Mouse (Mus musculus): ENCODE results near the gene Tmigd1.

The Tmigd1 gene

GRCm38 (mm10) chr11:76901579-76902361 lies at the start of gene Tmigd1:
Gene Tmigd1 (plus strand): TSS chr11:76902159.
- DNase-seq (ENCODE audit: low read depth, low spot score) = no peak

DNA sequence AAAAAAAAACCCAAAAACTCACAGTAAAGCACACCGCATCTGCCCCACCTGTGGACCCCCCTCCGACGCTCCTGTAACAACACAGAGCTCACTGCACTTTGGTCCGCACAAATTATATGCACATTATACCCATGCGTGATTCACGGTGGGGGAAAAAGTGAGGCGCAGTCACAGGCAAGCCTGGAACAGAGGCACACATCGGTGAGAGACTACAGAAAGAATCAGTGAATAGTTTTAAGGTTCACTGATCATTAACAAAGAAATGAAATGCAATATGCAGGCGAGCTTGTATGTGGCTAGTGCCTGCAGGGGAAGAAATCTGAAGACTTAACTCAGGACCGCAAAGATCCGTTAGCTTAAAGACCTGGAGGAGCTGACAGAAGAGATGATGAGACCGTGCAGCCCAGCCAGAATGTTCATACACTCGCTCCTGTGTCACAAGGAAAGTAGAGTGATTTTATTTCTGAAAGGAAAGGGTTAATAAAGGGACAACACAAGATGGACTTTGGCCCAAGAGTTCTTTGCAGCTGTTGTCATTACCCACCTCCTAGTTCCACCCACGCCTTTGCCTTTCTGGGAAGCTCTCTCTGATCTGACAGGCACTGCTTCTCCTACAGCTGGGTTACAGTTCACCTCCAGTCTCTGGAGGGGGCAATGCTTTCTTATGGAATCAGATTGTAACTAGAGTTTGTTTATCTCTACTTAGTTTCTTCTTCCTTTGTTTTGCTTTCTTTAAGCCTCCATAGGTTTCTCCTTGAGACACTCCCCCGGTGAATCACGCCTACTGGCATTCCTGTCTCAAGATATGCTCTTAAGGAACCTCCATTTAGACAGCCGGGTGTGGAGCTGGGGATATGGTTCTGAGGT lies 47.3 kb upstream of the Tmigd1 start:
- no peak for DNase-seq (ENCODE audit: low read depth, low spot score)

- no peak for DNase-seq (ENCODE audit: low read depth, low spot score)
Measured at GRCm38 (mm10) chr11:76856601-76857000, 45.4 kb upstream of the Tmigd1 start.

GRCm38 (mm10) chr11:76857111-76857510 lies 44.8 kb upstream of the Tmigd1 start:
- DNase-seq (ENCODE audit: low read depth, low spot score) = no peak

GRCm38 (mm10) chr11:76858781-76859180 lies 43.2 kb upstream of the Tmigd1 start:
- DNase-seq (ENCODE audit: low read depth, low spot score) = no peak

DNA sequence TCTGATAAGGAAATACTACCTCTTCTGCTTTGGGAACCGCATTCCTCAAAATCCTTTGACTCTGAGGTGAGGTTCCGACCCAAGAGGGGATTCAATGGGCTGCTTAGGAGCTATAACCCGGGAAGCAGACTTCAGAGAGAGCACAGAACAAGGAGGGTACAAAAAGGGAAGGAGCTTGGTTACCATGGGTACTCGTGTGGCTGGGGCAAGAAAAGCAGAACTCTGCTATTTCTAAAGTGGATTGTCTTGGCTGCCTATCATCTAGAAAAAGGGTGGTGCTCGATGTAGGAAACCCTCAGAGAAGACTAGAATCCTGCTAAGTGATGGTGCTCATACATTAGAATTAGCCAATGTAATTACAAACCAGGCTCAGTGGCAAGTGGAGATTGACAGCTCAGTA lies 42.7 kb upstream of the Tmigd1 start:
- no peak for DNase-seq (ENCODE audit: low read depth, low spot score)

- no peak for DNase-seq (ENCODE audit: low read depth, low spot score)
Measured at GRCm38 (mm10) chr11:76861185-76861584, 40.8 kb upstream of the Tmigd1 start.

DNA sequence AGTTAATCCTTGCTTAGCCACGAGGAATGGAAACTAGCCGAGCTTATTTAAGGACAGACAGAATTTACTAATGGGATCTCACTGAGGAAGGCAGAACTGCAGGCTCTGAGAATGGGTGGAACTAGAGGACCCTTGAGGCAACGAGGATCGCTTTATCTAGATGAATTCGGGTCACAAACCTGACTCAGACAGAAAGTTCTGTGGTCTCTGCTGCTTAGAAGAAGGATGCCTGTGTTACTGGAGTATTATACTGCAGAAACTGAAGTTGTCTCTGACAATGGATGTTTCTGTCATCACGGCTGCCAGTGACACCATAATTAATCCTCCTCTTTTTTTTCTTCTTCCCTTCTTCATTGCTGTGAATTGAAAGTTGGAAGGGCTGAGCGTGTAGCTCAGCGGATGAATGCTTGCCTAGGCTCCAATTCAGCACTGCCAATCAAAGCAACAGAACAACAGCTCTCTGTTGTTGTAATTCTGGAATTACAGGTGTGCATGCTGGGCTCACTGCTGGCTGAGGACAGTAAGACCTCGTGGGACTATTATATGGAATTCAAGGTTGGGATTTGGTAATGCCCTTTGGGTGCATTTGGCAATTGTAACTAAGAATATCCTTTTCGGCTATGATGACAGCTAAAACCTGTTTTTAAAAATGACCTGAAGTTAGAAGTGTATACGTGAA lies 29.3 kb upstream of the Tmigd1 start:
- DNase-seq (ENCODE audit: low read depth, low spot score) = no peak

- DNase-seq (ENCODE audit: low read depth, low spot score) = no peak
Measured at GRCm38 (mm10) chr11:76873865-76874264, 28.1 kb upstream of the Tmigd1 start.

DNA sequence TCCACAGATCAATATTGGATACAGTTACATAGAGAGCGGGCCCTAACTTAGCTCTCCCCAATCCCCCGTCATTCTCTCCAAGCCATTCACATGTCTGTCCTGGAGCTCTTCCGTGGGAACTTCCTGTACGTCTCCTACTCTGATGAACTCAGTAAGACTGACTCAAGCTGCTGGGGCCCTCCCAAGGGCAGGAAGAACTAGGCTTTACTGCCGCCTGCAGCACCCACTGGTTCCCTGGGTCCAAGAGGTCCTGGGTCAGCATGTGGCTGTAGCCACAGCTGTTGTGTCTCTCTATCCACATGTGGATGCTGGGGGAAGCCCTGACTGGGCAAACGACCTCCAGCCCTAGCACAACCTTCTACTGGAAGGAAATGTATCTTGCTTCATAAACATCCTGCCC lies 27.2 kb upstream of the Tmigd1 start:
- no peak for DNase-seq (ENCODE audit: low read depth, low spot score)

- DNase-seq (ENCODE audit: low read depth, low spot score) = no peak
Measured at GRCm38 (mm10) chr11:76879816-76880215, 22.1 kb upstream of the Tmigd1 start.

DNA sequence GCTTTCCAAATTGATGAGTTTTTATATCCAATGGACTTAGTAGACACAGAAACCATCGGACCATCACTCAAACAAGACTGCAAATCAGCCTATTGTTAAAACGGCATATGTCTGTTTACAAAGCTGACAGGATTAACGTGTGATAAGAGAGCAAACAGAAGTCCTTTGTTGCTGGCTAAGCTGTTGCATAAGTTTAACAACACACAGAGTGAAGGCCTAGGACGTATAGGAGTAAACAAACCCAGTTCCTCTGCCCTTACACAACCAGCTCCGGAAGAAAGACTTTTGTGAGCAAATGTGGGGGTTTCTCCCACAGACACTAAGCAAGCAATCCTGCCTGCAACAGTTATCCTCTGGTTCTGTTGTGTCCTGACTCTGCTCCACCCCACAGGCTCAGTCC lies 17.5 kb upstream of the Tmigd1 start:
- DNase-seq (ENCODE audit: low read depth, low spot score) = no peak

- no peak for DNase-seq (ENCODE audit: low read depth, low spot score)
Measured at GRCm38 (mm10) chr11:76889339-76890164, 12.4 kb upstream of the Tmigd1 start.

DNA sequence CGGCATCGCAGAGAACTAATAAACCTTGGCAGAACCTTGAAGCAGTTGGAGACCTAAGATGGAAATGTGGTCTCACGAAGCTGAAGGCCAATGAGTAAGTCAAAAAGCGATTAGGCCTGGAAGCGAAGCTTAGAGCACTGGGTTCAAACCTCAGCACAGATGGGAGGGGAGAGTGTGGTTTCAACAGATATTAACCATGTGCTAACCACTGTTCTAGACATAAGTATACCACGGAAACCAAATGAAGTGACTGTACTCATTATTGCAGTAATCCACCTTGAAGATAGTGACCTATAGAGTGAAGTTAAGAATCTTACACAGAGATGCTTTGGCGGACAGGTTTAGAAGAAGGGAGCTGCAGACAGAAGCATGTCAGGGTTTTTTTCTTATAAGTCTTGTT lies 10.8 kb upstream of the Tmigd1 start:
- DNase-seq (ENCODE audit: low read depth, low spot score) = no peak

GRCm38 (mm10) chr11:76891738-76892349 lies 10.1 kb upstream of the Tmigd1 start:
- DNase-seq (ENCODE audit: low read depth, low spot score) = no peak

- no peak for DNase-seq (ENCODE audit: low read depth, low spot score)
Measured at GRCm38 (mm10) chr11:76892972-76893371, 9.0 kb upstream of the Tmigd1 start.

- no peak for DNase-seq (ENCODE audit: low read depth, low spot score)
Measured at GRCm38 (mm10) chr11:76893570-76893969, 8.4 kb upstream of the Tmigd1 start.

DNA sequence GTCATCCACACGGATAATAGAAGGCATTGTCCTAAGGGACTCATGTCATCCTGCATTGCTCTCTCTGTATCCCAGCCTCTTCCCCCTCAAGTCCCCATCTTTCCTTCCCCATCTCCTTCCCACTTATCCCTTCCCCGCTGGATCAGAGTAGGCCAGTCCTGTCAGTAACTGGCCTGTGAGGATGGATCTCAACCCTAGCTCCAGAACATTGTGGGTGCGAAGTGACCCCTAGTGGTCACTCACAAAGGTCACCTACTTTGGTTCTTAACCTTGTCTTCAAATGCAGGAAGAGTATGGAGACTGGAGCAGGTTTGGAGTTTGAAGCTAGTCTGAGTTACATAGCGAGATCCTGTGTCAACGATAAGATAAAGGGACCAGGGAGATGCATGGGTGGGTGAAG lies 7.7 kb upstream of the Tmigd1 start:
- DNase-seq (ENCODE audit: low read depth, low spot score) = no peak

DNA sequence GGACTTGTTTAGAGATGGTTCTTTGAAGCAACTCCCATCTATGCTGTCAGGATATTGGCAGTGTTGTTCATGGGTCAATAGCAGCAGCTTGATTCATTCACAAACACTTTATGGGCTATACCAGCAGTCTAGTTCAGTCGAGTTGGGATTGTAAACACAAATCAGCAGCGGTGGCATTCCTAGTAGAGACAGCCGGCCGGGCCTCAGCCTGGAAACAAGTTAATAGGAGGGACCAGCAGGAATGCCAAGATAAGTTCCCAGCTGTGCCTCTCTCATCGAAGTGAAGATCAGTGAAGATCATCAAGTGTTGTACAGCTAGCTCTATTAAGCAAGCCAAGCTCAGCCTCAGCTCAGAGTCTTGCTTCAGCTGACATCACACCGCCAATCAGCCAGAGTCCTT lies 5.6 kb upstream of the Tmigd1 start:
- no peak for DNase-seq (ENCODE audit: low read depth, low spot score)

DNA sequence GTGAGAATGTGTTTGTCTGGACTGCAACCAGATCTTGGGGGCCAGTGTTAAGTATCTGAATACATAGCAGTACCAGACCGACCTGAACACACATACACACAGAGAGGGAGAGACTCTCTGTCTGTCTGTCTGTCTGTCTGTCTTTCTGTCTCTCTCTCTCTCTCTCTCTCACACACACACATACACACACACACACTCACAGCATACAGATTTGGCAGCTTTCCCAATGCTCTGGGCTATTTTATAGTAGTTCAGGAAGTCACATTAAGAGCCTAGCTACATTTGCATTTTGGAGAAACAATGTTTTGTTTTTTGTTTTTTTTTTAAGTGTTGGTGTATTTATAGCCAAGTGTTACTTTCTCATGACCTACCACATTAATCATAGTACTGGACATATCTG lies 4.8 kb upstream of the Tmigd1 start:
- DNase-seq (ENCODE audit: low read depth, low spot score) = no peak

DNA sequence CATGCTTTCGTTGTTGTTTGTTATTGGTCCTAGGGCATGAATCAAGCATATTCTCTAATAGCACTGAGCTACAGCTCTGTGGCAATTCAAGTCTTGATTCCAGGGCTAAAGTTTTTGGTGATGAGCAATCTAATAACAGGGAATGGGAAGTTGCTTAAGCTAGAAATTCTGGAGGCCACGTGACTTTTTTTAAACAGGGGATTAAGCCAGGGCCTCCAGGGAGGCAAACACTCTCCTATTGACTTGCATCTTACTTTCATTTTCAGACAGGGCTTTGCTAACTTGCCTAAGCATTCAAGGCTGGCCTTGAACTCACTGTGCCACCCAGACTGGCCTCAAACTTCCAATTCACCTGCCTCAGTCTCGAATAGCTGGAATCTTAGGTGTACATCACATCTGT lies 4.1 kb upstream of the Tmigd1 start:
- DNase-seq (ENCODE audit: low read depth, low spot score) = no peak
